Mouse (Mus musculus) left cerebral cortex, adult 18-20 months (tissue): ENCODE measurements at regions not wholly inside any gene's neighbourhood (a gene's known extent, or its start where the extent isn't known, plus 50 kb on each side); places are given as distances from the start of the nearest gene placed in this dataset.
A peak's percentile ranks its signal among the peaks of the same experiment; 100 is the strongest.
"Not testable (repeated sequence)": the region's sequence is repeated elsewhere in the genome, so short reads cannot be mapped to it uniquely, and the experiment has no call there.

Experiments used
- DNase-seq, 2 experiments: peaks; one replicate each; pipeline ENCODE4 v3.0.0; 2021 to 2022; ENCODE audit warnings: low spot score in 2 of 2, mixed read lengths in 1 of 2

DNA sequence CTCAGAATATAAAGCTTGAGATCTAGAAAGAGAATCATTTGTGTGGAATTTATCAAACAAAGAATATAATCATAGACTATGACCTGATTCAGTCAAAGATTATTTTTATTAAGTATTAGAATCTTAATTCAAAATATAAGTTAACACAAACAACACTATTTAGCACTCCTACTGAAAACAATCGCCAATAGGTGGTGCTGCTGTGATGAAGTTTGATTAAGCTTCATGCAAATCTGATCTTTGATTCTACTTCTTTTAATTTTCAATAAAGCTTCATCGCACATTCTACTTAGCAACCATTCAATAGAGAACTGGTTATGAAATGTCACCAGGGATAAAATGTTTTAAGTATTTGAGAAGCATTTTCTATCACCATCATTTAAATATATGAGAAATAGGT is 1509.9 kb upstream of the Pcdh7 start:
- peak; percentile 10 to 25 for DNase-seq

DNA sequence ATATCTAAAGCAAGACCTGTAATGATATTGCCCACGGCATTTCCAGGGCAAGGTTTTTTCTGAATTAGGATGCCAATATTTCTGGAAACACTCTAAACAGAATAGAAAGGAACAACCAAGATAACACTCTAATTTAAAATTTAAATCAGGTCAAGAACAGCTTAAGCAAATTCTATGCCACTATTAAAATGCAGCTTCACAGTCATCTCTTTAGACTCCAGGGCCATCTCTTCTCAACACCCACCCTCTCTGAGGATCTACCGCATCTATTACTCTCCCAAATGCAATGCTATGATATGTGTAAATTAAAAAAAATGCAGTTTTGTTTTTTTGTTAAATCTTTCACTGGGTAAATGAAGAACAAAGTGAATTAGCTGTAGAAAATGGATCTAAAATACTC is 1501.9 kb upstream of the Pcdh7 start:
- no peak for DNase-seq

DNA sequence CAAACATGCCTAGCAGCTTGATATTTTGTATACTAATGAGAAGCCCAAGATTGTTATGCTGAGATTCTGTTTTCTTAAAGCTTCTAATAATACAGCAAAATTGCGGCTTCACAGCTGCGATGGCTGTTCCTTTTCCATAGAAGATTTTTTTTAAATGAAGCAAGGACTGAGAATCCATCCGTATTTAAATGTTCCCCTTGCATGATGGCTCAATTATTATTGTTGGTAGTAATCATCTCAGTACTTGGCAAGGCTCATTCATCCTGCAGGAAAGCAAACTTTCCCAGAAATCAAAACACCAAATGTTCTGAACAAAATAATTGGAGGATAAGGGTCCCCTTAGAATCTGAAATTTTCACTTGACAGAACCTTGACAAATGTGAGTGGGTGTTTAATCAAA is 1451.6 kb upstream of the Pcdh7 start:
- DNase-seq, result no peak

DNA sequence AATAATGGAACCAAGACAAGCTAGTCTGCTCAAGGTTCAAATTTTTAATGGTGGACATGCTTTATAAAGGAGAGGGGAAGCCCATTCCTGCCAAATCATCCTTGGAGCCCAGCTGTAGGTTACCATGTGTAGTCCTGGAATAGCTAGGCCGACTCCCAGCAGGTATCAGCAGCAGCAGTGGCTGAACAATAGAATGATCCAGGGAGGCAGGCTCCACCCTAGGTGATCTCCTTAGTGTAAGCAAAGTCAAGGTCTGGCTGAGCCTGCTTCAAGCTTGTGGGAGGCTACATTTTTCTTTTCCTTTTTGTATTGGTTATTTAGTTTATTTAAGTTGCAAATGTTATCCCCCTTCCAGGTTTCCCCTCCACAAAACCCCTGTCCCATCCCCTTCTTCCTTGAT is 1426.1 kb upstream of the Pcdh7 start:
- DNase-seq, result not testable (repeated sequence)
